17 mouse cellular contexts compared by ENCODE assay signal in genomic region chr3:104518931-104519330, GRCm38 (mm10). TPM values are rescaled to one million over a fixed set of nuclear protein-coding genes. Genes with fewer than 3 reads are reported as not detected.
DNase-seq lines count a peak whose midpoint lies in the region; ATAC-seq and TF ChIP-seq lines count a peak whose summit lies in the region.
"Had no signal": no experiment of that assay in that cellular context is flagged by ENCODE, and none has a peak within 500 bp of the region (broad histone marks: within the 10 kb centered on the region; RNA-seq: fewer than 3 reads in every experiment).

No protein-coding gene starts in this region.

- intact Hi-C loops in heart, postnatal 36 days (cut with DNase I): loop anchor here (10.0 kb wide), 1 partner anchor 156 kb away; no protein-coding TSS in a partner anchor

- 0 out of 2 replicates have a peak, but pooled peaks have one; percentile 8 for TF ChIP-seq CTCF in heart, postnatal 0 days (IDR thresholded peaks at IDR 0.05; ENCODE audit: low read depth)
- peak; percentile 25; the same call in 1 of the 2 replicates for TF ChIP-seq CTCF in midbrain, postnatal 0 days (IDR thresholded peaks at IDR 0.05)

- no peak overlapping the region for H3K4me2 ChIP-seq in heart, postnatal 0 days (ENCODE audit: low read depth, low read length)
- no peak overlapping the region for H3K4me2 ChIP-seq in midbrain, postnatal 0 days (ENCODE audit: low read depth, low read length, poor library complexity, severe bottlenecking)
- H3K4me2 ChIP-seq in midbrain, embryonic 16.5 days (ENCODE audit: low read length): no peak overlapping the region
- H3K4me2 ChIP-seq: heart, embryonic 11.5 days; midbrain, embryonic 12.5 days had no signal

- H3K4me1 ChIP-seq in heart, postnatal 0 days (ENCODE audit: control insufficient read depth, insufficient read depth): peaks cover 8% of the 10 kb centered on the region; the same call in 1 of the 2 replicates
- no peaks in the 10 kb centered on the region for H3K4me1 ChIP-seq in midbrain, postnatal 0 days (ENCODE audit: insufficient read depth, low read length)
- H3K4me1 ChIP-seq in midbrain, embryonic 16.5 days (ENCODE audit: control insufficient read depth, insufficient read depth, low read length): no peaks in the 10 kb centered on the region
- H3K4me1 ChIP-seq: midbrain, embryonic 12.5 days had no signal

- no peak overlapping the region for H3K9ac ChIP-seq in heart, postnatal 0 days (replicated peaks; ENCODE audit: low read depth, low read length)
- H3K9ac ChIP-seq in midbrain, postnatal 0 days (replicated peaks; ENCODE audit: low read length, poor library complexity, severe bottlenecking): no peak overlapping the region
- H3K9ac ChIP-seq in midbrain, embryonic 16.5 days (ENCODE audit: low read depth, low read length): no peak overlapping the region
- H3K9ac ChIP-seq: midbrain, embryonic 12.5 days had no signal

- H3K4me3 ChIP-seq in heart, postnatal 0 days (ENCODE audit: low read depth, low read length): no peak overlapping the region
- H3K4me3 ChIP-seq in midbrain, postnatal 0 days (ENCODE audit: low read depth, low read length): no peak overlapping the region
- H3K4me3 ChIP-seq in midbrain, embryonic 16.5 days (ENCODE audit: low read depth, low read length): no peak overlapping the region
- H3K4me3 ChIP-seq: midbrain, embryonic 12.5 days had no signal

- no peak for DNase-seq in heart, postnatal 0 days (ENCODE audit: low spot score)
- no peak for DNase-seq in heart, postnatal 36 days
- DNase-seq in midbrain, postnatal 0 days (ENCODE audit: low spot score): no peak
- DNase-seq in kidney, postnatal 36 days: peak; percentile 66 to 81
- no peak for DNase-seq in lung, postnatal 10 days
- DNase-seq in right cerebral cortex, postnatal 36 days (ENCODE audit: low spot score in 2 of 2): no peak
- DNase-seq: cerebellum, adult 11 months; cerebellum, postnatal 25 days; gastrocnemius, postnatal 10 days; lung, adult 18-20 months; thymus, postnatal 36 days had no signal

- no peaks in the 10 kb centered on the region for H3K9me3 ChIP-seq in heart, postnatal 0 days (replicated peaks; ENCODE audit: control insufficient read depth, low read length)
- H3K9me3 ChIP-seq in midbrain, postnatal 0 days (ENCODE audit: low read length): no peaks in the 10 kb centered on the region
- no peaks in the 10 kb centered on the region for H3K9me3 ChIP-seq in midbrain, embryonic 16.5 days (replicated peaks; ENCODE audit: control insufficient read depth, low read length, poor library complexity, severe bottlenecking)
- H3K9me3 ChIP-seq: midbrain, embryonic 12.5 days had no signal

- ATAC-seq in heart, postnatal 0 days (ENCODE audit: insufficient read depth, low read depth): no peak
- ATAC-seq in midbrain, postnatal 0 days (ENCODE audit: low FRiP score): no peak
- no peak for ATAC-seq in midbrain, embryonic 16.5 days
- ATAC-seq in erythroblast, adult 5-6 weeks (replicated peaks; ENCODE audit: low FRiP score, poor library complexity, severe bottlenecking): no peak
- ATAC-seq: Patski had no signal

- no peak overlapping the region for H3K27ac ChIP-seq in heart, postnatal 0 days (ENCODE audit: low read depth)
- no peak overlapping the region for H3K27ac ChIP-seq in midbrain, postnatal 0 days (ENCODE audit: low read depth, low read length)
- no peak overlapping the region for H3K27ac ChIP-seq in midbrain, embryonic 16.5 days (ENCODE audit: low read length)
- H3K27ac ChIP-seq: macrophage; midbrain, embryonic 12.5 days had no signal

- H3K27me3 ChIP-seq in heart, postnatal 0 days (ENCODE audit: control insufficient read depth, insufficient read depth, low read length): no peaks in the 10 kb centered on the region
- no peaks in the 10 kb centered on the region for H3K27me3 ChIP-seq in midbrain, postnatal 0 days (ENCODE audit: insufficient read depth, low read length)
- H3K27me3 ChIP-seq in midbrain, embryonic 16.5 days (ENCODE audit: control insufficient read depth, insufficient read depth, low read depth, low read length): no peaks in the 10 kb centered on the region
- H3K27me3 ChIP-seq: midbrain, embryonic 12.5 days; Patski had no signal

- no peaks in the 10 kb centered on the region for H3K36me3 ChIP-seq in heart, postnatal 0 days (replicated peaks; ENCODE audit: control insufficient read depth, insufficient read depth, low read length)
- H3K36me3 ChIP-seq in midbrain, postnatal 0 days (ENCODE audit: insufficient read depth, low read length): no peaks in the 10 kb centered on the region
- H3K36me3 ChIP-seq in midbrain, embryonic 16.5 days (ENCODE audit: control insufficient read depth, insufficient read depth, low read length): no peaks in the 10 kb centered on the region
- H3K36me3 ChIP-seq: midbrain, embryonic 12.5 days had no signal

- WGBS in heart, postnatal 0 days: 48% methylated on average over 6 of the region's 6 CpGs
- 72% methylated on average over 6 of the region's 6 CpGs for WGBS in midbrain, postnatal 0 days
- 63% methylated on average over 6 of the region's 6 CpGs for whole genome bisulfite sequencing in midbrain, embryonic 16.5 days

- TF ChIP-seq EP300 in heart, postnatal 0 days (IDR thresholded peaks at IDR 0.05; ENCODE audit: low read depth): no peak

RNA-seq across cellular contexts. Expression of gene Lrig2, which starts 7.2 kb away (rescaled TPM):
- 18.7 TPM in 2 replicates for total RNA-seq in heart, postnatal 0 days (2014; rRNA removed; ENCODE audit: low replicate concordance)
- polyA plus RNA-seq in heart, postnatal 0 days (2015; fragmentation: Nextera tagmentation; extraction: Ambion mirVana): 7.2 and 7.4 TPM in 2 replicates
- total RNA-seq in heart, postnatal 36 days (2021): 10 to 100 TPM; 10.3 to 12.5 TPM
- 50.1 and 54.0 TPM in 2 replicates for total RNA-seq in midbrain, postnatal 0 days (2014; rRNA removed)
- polyA plus RNA-seq in midbrain, postnatal 0 days (2015; fragmentation: Nextera tagmentation; extraction: Ambion mirVana): 18.2 and 20.2 TPM in 2 replicates
- polyA plus RNA-seq in midbrain, embryonic 16.5 days (2015; fragmentation: Nextera tagmentation; extraction: Ambion mirVana): 30.7 and 31.7 TPM in 2 replicates
- total RNA-seq in erythroblast, adult 5-6 weeks (2015; ENCODE audit: low replicate concordance): 4.6 and 6.3 TPM in 2 replicates
- total RNA-seq in erythroblast, adult 5-6 weeks (2017; ENCODE audit: low replicate concordance): 8.4 and 18.4 TPM in 2 replicates

Comparison
In these comparisons a context has a peak if more than half of its experiments do, and no peak if none do; other contexts are left out.
1. DNase-seq: peak in kidney, postnatal 36 days (2 of 2); none in heart, postnatal 0 days (single experiment), heart, postnatal 36 days (0 of 2), midbrain, postnatal 0 days (single experiment), lung, postnatal 10 days (single experiment) and right cerebral cortex, postnatal 36 days (0 of 2).